Mouse (Mus musculus) MEL-GATA-1-ER (cell line): ENCODE data around the gene Tmem169.

Source experiments
- DNase-seq: peaks from one replicate; pipeline ENCODE4 v3.0.0-alpha.2; 2012; ENCODE audit warnings: low read depth; ENCODE audit errors: extremely low read depth

Gene Tmem169

DNA sequence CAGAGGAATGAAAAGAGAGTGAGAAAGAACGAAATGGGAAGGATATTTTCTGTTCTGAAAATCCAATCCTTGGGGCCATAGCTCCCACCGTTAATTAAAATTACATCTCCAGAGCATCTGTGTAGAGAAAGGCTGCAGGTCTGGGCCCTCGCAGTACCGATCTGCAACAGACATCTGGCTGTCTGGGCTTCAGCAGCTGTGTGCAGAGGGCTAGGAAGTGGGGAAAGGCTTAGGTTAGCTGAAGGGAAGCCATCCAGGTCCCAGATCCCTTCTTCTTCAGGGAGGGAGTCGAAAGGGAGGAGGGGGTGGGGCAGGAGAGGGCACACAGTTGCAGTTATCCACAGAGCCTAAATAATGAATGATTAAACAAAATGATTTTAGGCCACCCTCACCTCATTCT is 370 bp downstream of the Tmem169 start:
- no peak for DNase-seq

DNA sequence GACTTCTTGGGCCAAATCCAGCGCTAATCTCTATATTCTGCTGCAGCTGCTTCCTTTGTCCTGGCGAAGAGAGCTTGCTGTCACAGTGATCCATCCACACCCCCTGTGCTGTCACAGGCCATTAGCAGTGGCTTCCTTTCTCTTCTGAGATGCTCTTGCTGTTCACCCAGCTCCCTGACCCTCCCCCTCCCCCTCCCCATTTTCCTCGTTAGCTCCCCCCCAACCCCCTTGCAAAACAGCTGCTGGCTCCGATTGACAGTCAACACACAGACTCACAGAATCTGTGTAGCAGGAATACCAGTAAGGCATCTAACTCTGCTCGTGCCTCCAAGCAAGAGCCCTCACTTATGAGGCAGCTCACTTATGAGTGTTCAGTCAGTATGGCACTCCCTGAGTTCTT is 2.7 kb downstream of the Tmem169 start:
- DNase-seq = no peak

DNA sequence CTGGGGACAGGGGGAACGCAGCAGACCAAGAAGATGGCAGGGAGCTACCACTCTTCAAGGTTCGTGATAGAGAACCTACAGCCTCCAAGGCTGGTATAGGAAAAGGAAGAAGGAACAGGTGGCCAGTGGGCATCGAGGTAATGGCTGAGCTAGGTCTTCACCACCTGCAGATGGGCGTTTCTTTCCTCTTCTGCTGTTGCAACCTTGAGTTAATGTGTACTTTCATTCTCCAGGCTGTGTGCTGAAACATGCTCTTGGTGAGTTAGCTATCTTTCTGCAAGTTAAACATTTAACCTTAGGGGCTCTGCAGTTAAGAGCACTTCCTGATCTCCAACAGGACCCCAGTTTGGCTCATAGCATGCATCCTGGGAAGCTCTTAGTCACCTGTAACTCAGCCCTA is 3.7 kb downstream of the Tmem169 start:
- no peak for DNase-seq

DNA sequence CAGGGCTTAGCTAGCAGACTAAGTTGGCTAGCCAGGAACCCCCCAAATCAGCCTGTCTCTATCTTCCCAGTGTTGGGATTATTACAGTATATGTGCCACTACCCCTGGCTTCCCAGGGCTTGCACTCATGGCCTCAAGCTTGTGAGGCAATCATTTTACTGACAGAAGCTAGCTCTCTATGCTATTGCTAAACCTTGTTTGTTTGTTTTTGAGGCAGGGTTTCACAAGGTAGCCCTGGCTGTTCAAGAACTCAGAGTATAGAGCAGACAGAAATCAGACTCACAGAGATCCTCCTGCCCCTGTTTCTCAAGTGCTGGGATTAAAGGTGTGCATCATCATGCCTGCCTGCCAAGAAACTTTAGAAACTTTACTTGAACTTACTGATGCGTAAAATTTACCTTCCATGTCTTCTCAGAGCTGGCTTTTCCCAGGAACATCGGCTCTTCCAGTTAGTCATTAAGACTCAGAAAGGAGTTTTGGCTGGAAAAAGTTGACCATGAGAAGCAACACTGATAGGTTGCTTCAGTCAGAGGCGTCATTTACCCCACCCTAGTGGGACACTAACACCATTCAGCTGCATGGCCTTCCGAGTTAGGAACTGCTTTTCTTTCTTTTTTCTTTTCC is 4.5 kb downstream of the Tmem169 start:
- no peak for DNase-seq

DNA sequence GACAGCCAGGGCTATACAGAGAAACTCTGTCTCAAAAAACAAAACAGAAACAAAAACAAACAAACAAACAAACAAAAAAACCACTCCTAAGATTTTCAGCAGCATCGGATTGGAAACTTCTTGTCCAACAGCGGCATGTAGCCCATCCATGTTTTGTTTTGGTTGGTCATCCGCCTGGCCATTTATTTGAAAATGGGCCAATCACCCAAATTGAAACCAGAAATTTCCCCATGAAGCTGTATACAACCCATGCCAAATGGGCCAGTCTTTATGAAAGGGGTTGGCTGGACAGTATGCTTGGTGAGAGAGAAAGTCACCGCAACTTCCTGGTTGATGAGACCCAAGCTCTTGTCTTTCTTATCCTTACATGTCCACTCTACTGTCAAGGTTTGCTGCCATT is 6.7 kb downstream of the Tmem169 start:
- DNase-seq = no peak

DNA sequence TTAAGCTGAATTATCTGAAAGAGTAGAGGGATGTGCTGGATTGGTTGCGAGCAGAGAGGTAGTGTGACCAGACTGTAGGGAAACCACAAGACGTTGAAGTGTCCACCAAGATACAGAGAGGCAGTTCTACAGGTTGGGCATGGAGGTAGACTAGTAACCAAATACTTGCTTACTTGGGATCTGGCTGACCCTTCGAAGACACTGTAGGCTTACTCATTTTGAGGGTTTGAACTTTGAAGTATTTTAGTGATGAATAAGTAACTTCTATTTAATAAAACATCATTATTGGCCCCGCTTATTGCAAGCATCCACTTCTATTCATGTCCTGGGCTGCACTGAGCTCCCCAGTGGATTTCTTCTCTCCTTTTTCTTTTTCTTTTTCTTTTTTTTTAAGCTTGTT is 7.3 kb downstream of the Tmem169 start:
- DNase-seq = no peak

DNA sequence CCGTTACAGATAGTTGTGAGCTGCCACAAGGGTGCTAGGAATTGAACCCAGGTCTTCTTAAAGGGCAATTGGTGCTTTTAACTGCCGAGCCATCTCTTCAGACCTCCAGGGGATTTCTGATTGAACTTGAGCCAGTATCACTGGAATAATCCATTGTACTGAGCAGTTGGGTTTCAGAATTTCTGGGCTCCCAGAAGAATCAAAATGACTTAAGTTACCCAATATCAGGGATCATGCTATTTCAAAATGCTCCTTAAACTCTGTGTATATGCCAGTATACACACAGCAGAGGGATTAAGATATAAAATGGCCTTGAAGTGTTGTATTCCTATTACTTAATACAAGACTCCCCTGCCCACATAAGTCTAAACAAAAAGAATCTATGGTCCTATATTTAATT is 7.8 kb downstream of the Tmem169 start:
- no peak for DNase-seq

DNA sequence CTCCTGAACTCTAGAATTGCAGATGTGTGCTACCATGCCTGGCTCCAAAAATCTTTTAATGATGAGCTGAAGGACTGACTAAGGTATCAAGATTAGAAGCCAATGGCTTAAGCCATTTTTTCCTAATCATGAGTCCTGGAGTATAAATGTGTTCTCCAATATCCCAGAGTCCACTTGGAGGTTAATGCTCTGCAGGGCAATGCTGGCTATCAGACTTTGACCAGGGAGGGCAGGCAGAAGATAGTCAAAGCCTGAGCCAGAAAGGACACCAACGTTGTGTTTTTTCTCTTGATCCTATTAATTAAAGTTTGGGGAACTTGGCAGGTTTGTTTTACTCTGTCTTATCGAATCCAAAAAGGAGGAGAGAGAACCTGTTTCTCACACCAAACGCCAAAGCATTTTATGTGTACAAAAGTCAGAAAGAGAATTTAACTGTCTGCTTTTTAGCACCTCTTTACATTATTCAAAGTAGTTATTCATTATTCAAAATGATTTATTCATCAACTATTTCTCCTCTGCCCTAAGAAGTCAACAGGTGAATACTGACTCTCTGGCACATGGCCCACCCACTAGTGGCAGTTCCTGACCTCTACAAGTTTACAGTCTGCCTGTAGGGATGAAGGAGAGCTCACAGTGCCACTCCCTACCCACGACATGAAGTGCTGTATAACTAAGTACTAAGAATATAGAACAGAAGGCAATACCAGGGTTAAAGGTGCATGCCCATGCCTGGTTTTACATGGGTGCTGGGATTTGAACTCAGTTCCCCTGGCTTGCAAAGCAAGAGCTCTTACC is 9.9 kb downstream of the Tmem169 start:
- no peak for DNase-seq

DNA sequence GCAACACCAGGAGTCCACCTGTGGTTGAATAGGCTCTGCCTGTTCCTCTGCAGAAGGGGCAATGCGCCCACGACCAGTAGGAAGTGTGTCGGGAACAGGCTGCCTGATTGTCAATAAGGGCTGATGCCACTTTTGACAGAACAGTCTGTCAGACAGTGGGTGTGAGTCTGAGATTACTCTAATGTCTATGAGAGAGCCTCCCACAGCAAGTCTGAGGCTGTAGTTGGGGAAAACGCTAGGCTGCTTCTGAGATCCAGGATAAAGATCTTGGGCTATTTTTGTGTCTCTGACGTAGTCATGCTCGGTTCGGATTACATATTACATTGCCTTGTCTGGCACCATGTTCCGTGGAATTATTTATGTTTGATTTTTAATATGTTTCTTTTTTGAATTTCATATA is 11.6 kb downstream of the Tmem169 start:
- DNase-seq = no peak

DNA sequence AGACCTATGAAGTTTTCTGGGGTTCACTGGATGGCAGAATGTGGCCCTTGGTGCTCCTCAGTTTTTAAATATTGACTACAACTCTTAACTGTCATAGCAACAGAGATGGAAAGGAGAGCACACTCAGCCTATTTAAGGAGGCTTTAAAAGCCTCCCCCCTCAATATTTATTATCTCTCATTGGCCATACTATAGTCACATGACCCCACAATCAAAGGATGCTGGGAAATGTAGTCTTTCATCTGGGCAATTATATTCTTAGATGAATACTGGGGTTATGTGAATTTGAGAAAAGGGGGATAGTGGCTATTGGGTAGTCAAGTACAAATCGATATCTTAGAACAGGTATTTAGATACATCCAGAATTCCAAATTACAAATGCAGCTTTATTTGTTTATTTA is 17.7 kb downstream of the Tmem169 start:
- DNase-seq = no peak

DNA sequence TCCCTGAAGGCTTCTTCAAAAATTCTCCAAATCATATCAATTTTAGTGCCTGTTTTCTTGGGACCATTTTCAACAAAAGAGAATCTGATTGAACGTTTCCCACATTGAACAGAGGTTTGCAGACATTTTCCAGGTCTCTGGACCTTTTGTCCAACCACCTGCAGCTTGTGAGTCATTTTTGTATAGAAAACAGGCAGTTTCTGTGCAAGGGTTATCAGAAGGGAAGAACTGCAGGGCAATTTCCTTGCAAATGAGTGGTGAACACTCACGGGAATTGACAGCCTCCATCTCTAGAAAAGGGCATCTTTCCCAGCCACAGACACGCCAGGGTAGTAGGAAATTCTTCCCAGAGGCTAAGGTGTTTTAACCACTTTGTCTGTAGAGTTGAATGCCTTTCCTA is 22.1 kb downstream of the Tmem169 start:
- no peak for DNase-seq

DNA sequence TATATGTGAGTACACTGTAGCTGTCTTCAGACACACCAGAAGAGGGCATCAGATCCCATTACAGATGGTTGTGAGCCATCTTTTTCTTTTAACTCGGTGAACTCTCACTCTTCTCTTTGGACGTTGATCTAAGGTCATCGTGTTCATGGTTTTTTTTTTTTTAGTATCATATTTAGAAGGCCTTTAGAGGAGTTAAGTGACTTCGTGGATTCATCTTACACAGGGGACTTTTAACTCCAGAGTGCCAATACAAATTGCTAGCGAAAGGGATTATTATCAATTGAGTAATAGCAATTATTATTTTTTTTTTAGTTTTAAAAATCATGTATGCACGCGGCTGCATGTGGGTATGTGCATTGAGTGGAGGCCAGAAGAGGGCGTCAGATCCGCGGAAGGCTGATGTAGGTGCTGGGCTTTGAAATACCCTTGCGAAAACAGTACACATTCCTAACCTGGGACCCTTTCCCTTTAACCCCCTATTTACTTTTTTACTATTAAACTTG is 22.6 kb downstream of the Tmem169 start:
- peak; percentile 43 for DNase-seq

DNA sequence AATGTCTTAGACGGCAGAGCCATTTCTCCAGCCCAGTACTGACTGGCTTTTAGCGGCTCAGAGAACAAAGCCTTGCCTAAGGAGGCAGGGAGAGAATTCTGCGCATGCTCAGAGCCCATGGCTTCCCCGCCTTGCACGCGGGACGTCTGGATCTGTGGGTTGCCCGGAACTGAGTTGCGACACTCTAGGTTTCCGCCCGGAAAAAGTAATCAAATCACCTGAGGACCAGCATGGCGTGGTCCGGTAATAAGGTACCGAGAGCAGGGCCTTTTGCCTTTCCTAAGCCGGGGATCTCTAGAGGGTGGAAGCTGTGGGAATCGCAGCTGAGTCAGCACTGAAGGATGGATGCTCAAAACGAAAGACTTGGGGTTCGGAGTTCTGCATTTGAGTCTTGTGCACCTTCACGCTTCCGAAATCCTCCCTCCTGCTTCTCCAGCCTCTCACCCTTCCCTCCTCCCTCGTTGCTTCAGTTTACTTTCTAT is 23.2 kb downstream of the Tmem169 start, which contains the start of gene Xrcc5:
Xrcc5 (plus strand) TSS at position 105 of the 482 bp plus-strand sequence.
- peak; percentile 90 for DNase-seq

DNA sequence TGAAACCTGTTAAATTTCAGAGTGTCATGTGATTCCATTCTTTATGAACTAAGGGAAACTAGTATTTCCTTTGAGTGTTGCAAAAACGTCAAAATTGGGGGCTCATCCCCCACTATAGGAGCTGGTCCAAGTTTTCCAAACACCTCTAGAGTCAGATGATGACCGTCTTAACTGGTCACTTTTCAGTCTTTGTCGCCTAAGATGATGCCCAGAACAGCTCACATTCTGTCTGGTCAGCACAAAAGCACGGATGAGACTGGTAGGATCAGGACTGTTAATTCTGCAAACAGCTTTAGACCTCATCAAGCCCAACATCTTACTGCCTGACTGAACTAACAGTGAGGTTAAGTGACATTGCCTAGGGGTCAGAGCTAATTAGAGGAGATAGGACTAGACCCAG is 24.8 kb downstream of the Tmem169 start:
- DNase-seq = no peak

DNA sequence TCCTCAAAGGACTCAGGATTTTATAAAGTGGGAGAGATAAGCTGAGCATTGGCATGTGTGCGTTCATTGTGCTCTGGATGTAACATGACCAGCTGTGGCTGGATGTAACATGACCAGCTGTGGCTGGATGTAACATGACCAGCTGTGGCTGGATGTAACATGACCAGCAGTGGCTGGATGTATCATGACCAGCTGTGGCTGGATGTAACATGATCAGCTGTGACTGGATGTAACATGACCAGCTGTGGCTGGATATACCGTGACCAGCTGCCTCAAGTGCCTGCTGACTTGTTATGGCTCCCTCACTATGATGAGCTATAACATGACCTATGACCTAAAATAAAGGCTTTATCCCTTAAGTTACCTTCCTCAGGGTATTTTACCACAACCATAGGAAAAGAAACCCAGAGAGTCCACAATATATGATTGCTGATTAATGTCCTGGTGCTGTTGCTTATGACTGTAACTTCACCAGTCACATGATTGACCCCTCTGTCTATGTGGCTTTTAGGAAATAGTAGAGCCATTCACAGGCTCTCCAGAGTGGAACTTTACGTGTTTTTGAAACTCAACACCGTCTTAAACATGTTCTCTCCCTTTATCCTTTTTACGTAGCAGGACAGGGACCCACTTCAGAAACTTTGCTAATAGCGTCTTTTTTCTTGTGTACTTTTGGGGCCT is 25.7 kb downstream of the Tmem169 start:
- no peak for DNase-seq

DNA sequence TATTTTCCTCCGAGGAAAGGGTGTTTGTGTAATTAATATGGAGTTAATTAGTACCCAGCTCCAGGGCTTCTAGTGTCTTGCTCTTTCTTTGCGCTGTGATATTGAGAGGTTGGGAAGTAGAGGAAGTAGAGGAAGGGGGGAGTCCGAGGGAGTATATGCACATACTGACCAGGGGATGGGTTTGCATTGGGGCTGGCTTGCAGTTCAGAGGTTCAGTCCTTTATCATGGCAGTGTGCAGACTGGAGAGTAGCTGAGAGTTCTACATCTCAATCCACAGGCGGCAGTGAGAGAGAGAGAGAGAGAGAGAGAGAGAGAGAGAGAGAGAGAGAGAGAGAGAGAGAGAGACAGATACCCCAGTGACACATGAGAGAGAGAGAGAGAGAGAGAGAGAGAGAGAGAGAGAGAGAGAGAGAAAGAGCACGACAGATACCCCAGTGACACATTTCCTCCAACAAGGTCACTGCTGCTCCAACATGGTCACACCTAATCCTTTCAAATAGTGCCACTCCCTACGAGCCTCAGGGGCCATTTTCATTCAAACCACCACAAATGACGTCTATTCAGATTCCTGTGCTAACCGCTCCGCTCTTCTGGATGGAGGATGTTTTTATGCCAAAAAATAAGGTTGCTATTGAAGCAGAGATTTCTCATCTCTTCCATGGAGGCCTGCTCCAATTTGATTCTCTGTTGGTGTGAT is 28.7 kb downstream of the Tmem169 start:
- DNase-seq = no peak

DNA sequence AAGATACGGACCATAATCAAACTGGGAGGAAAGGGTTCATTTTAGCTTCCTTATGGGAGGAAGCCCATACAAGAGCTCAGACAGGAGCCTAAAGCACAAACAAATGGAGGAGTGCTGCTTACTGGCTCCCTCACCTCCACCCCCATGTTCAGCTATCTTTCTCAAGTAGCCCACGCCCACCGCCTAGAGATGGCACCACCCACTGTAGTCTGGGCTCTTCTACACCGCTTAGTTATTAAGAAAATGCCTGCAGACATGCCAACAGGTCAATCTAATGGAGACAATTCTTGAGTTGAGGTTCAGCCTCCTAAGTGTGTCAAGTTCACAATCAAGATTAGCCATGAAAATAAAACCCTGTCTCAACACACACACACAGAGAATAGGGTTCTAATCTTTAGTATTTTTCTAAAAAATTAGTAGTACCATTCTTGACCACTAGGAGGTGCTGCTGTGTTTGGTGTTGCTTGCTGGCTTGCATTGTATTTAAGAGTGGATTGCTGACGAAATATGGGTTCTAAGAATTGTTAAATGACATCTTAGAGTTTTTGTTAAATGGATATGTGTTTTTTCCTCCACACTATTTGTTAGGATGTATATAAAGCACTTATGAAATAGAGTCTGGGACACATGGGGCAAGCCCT is 29.4 kb downstream of the Tmem169 start:
- peak; percentile 43 for DNase-seq

DNA sequence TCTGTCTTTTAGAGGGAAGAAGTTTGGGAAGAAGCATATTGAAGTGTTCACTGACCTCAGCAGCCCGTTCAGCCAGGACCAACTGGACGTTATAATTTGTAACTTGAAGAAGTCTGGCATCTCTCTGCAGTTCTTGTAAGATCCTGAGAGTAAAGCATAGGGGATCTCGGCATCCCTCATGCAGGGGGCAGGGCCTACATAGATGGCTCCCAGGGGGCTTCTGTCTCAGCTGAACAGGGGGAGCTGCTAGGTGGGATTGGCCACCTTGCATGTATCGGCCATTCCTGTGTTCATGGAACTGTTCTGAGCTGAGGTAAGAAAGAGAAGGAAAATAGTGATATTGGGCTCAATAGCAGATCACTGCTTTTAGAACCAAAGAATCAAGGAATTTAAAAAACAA is 31.3 kb downstream of the Tmem169 start:
- no peak for DNase-seq

DNA sequence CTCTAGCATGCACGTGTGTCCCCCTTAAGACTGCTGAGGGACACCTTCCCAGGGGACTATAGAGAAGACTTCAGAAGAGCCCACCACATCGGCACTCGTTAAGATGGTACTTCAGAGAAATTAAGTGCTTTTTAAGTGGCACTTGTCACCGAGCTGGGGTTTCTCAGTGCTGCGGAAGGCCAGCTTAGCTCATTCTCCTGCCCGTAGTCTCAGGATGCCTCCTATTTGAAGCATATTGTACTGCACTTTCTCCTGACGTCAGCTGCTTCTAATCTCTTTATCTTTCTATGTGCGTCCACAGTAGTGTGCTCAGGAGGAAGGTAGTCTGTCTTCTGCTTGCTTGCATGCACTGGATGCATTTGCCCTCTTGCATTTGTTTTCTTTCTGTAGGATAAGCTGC is 32.2 kb downstream of the Tmem169 start:
- DNase-seq = no peak

DNA sequence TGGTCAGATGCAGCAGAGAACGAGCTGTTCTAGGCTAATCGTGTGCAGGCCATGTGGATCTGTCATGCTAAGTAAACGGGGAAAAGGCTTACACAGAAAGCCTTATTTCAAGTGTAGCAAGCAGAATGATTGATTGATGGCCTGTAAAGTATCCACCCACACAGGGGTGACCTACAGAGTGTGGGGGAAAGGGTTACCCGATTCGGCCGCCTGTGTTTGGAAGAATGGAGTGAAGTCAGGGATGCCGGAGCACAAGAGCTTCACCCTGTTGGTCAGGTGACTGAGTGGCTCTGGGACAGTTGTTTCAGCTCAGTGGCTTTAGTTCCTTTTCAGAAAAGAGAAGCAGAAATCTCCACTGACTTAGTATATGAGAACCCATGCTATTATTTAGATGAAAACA is 32.7 kb downstream of the Tmem169 start:
- DNase-seq = no peak

DNA sequence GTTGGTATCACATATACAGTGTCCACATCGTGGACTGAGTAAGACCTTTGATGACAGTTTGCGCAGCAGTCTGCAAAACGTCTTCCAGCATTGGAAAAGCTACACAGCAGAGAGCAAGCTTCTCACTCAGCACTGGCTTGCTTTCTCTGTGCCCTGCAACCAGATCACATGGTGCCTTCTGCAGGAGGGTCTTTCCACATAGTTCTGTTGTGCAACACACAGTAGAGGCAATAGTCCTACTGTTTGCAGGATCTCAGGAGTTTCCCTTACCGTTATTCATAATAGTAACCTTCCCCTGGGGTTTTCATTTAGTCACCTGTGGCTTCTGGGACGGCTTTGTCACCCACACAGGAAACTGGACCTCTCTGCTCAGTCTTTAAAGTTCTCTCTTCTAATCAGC is 36.6 kb downstream of the Tmem169 start:
- no peak for DNase-seq
